Mouse (Mus musculus) midbrain, embryonic 10.5 days (tissue): Measurements from ENCODE around the gene Hhip. TPM values are rescaled to one million over a fixed set of nuclear protein-coding genes. Genes with fewer than 3 reads are reported as not detected.
"Not testable (repeated sequence)": the region's sequence is repeated elsewhere in the genome, so short reads cannot be mapped to it uniquely, and the experiment has no call there.

Experiments
- DNase-seq: peaks from one replicate; pipeline ENCODE4 v3.0.0-alpha.2; 2017; ENCODE audit warnings: low spot score
- H3K27ac ChIP-seq: fragments of 300-500 bp; sonication (generic); replicated peaks from 2 replicates; pipeline ENCODE4 v1.5.1; 2016; ENCODE audit warnings: mild to moderate bottlenecking
- H3K27me3 ChIP-seq: fragments of 300-500 bp; sonication (generic); 2 replicates; pipeline ENCODE4 v1.6.1; 2016; ENCODE audit warnings: low read depth, mild to moderate bottlenecking; ENCODE audit not compliant: poor library complexity, severe bottlenecking
- H3K36me3 ChIP-seq: fragments of 300-500 bp; sonication (generic); 2 replicates; pipeline ENCODE4 v1.6.1; 2016; ENCODE audit warnings: mild to moderate bottlenecking, moderate library complexity
- H3K4me1 ChIP-seq: fragments of 300-500 bp; sonication (generic); 2 replicates; pipeline ENCODE4 v1.6.1; 2016
- H3K4me3 ChIP-seq: fragments of 300-500 bp; sonication (generic); 2 replicates; pipeline ENCODE4 v1.5.1; 2016; ENCODE audit warnings: mild to moderate bottlenecking, moderate library complexity
- H3K9me3 ChIP-seq: fragments of 300-500 bp; sonication (generic); replicated peaks from 2 replicates; pipeline ENCODE4 v1.6.1; 2016; ENCODE audit warnings: mild to moderate bottlenecking
- WGBS: fragments of 180-500 bp; shearing (Covaris S2); methylation state at CpG from one replicate; pipeline ENCODE4 v1.1.7; 2016; 5-methylcytosine and 5-hydroxymethylcytosine counted together
- polyA plus RNA-seq: library from polyadenylated mRNA; unstranded; fragments of >200 nt; fragmentation: Nextera tagmentation; extraction: Ambion mirVana; gene quantifications from 2 replicates; pipeline ENCODE4 v1.2.1, GENCODE M21; 2016

Hhip gene
- polyA plus RNA-seq, 1 experiment from 2014 or later = 4.1 TPM

DNA sequence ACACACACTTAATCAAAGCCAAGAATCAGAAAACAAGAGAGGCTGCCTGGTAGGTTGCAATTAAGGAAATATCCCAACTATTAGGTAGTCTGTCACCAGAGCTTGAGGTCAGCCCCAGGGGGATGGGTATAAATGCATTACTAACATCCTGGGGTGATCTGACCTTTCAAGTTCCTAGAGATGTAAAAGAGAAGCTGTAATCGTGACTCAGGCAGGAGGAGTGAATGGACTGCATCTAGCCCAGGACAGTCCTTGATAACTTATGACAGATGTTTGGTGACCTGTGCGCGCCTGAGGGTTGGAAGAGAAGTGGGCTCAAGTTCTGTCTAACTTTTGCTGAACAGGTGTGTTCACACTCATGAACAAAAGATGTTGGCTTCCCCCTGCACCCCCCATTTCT is 25.2 kb downstream of the Hhip start:
- Histone ChIP-seq H3K9me3 (no peaks in the 10 kb centered on the region), H3K27me3 (peaks cover 9% of the 10 kb centered on the region; the same call in 1 of the 2 replicates), H3K4me1 (peaks cover 33% of the 10 kb centered on the region), H3K4me3 (no peak overlapping the region), H3K27ac (no peak overlapping the region), H3K36me3 (no peaks in the 10 kb centered on the region)
- 48% methylated on average over 3 of the region's 3 CpGs for WGBS
- no peak for DNase-seq

GRCm38 (mm10) chr8:80031330-80032293 is 26.2 kb downstream of the Hhip start:
- 53% methylated on average over 15 of the region's 15 CpGs for WGBS
- Histone ChIP-seq H3K4me1 (peaks cover 37% of the 10 kb centered on the region), H3K36me3 (no peaks in the 10 kb centered on the region), H3K9me3 (no peaks in the 10 kb centered on the region), H3K4me3 (no peak overlapping the region), H3K27me3 (peaks cover 9% of the 10 kb centered on the region; the same call in 1 of the 2 replicates), H3K27ac (no peak overlapping the region)
- no peak for DNase-seq

GRCm38 (mm10) chr8:80029631-80030030 is 28.2 kb downstream of the Hhip start:
- 78% methylated on average over 6 of the region's 6 CpGs for WGBS
- DNase-seq = no peak
- H3K4me1 ChIP-seq = peaks cover 31% of the 10 kb centered on the region

DNA sequence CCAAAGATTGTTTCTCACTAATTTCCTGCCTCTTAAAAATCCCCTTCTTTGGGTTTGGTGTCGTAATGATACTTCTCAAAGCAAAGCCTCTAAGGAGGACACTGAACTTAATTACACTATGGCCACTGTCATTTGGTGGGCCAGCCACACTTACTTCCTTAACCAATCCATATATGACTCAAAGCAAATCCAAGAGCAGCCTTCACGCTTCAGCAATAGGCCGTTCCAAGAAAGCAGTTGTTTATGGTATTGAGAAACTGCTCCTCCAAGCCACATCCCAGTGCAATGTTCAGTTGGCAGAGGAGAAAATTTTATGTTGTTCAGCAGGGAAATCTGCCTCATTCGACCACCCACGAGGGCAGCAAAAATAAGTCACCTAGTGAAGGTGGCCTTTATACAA is 37.3 kb downstream of the Hhip start:
- no peaks in the 10 kb centered on the region for H3K4me1 ChIP-seq
- H3K27ac ChIP-seq = no peak overlapping the region
- no peaks in the 10 kb centered on the region for H3K27me3 ChIP-seq
- H3K4me3 ChIP-seq = no peak overlapping the region
- no peaks in the 10 kb centered on the region for H3K36me3 ChIP-seq
- 88% methylated on average over 5 of the region's 5 CpGs for WGBS
- no peaks in the 10 kb centered on the region for H3K9me3 ChIP-seq
- DNase-seq = no peak

More at GRCm38 (mm10) chr8:80029631-80030030, 28.2 kb downstream of the Hhip start:
- Histone ChIP-seq H3K36me3 (no peaks in the 10 kb centered on the region), H3K27ac (no peak overlapping the region), H3K27me3 (no peaks in the 10 kb centered on the region), H3K4me3 (no peak overlapping the region), H3K9me3 (no peaks in the 10 kb centered on the region)

GRCm38 (mm10) chr8:80015818-80016217 is 42.0 kb downstream of the Hhip start:
- no peak overlapping the region for H3K27ac ChIP-seq

DNA sequence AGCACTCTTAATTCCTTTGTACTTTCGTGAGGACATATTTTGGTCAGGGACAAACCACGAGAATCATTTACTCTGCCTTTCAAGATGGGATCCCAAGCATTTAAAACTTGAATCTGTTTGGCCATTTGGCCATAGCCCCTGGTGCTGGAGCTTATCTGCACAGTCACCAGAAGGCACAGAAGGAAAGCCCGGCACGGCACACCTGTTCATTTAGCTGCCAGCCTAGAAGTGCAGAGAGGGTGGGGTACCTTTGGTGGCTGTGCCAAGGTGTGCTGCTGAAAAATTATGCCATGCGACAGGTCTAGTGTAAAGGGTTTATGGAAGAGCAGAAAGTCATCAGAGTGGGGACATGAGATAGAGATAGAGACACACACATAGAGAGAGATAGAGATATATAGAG is 53.4 kb downstream of the Hhip start:
- no peaks in the 10 kb centered on the region for H3K27me3 ChIP-seq
- no peaks in the 10 kb centered on the region for H3K9me3 ChIP-seq
- H3K4me3 ChIP-seq = no peak overlapping the region
- H3K4me1 ChIP-seq = no peaks in the 10 kb centered on the region
- 89% methylated on average over 5 of the region's 5 CpGs for WGBS
- H3K27ac ChIP-seq = no peak overlapping the region
- DNase-seq = no peak
- no peaks in the 10 kb centered on the region for H3K36me3 ChIP-seq

More at GRCm38 (mm10) chr8:80015818-80016217, 42.0 kb downstream of the Hhip start:
- WGBS = 96% methylated on average over 2 of the region's 2 CpGs
- Histone ChIP-seq H3K27me3 (no peaks in the 10 kb centered on the region), H3K4me3 (no peak overlapping the region), H3K4me1 (no peaks in the 10 kb centered on the region), H3K36me3 (no peaks in the 10 kb centered on the region), H3K9me3 (no peaks in the 10 kb centered on the region)
- DNase-seq = no peak

DNA sequence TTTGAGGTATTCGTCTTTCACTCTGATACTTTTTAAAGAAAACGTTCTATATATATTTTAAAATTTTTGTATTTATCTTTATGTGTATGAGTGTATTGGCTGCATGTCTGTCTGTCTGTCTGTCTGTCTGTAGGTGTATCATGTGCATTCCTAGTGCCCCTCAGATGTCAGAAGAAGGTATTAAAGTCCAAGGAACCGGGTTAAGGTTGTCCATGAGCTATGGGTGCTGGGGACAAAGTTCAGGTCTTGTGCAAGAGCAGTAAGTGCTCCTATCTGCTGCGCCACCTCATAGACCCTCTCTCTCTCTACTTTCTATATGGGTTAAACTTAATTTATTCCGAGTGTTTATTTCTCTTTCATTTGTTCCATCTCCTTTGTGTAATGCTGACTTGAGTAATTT is 55.5 kb downstream of the Hhip start:
- Histone ChIP-seq H3K4me3 (no peak overlapping the region), H3K4me1 (0 out of 2 replicates have a peak, but pooled peaks cover 3% of the 10 kb centered on the region), H3K27me3 (no peaks in the 10 kb centered on the region), H3K36me3 (no peaks in the 10 kb centered on the region), H3K9me3 (no peaks in the 10 kb centered on the region), H3K27ac (no peak overlapping the region)
- no peak for DNase-seq
- 88% methylated on average over 5 of the region's 5 CpGs for WGBS

GRCm38 (mm10) chr8:79995075-79995474 is 62.7 kb downstream of the Hhip start:
- Histone ChIP-seq H3K27ac (no peak overlapping the region), H3K36me3 (no peaks in the 10 kb centered on the region), H3K9me3 (no peaks in the 10 kb centered on the region), H3K4me3 (no peak overlapping the region), H3K27me3 (no peaks in the 10 kb centered on the region), H3K4me1 (0 out of 2 replicates have a peak, but pooled peaks cover 6% of the 10 kb centered on the region)
- DNase-seq = no peak
- WGBS = 66% methylated on average over 6 of the region's 6 CpGs

GRCm38 (mm10) chr8:79993507-79993906 is 64.3 kb downstream of the Hhip start:
- Histone ChIP-seq H3K9me3 (no peaks in the 10 kb centered on the region), H3K36me3 (no peaks in the 10 kb centered on the region), H3K4me3 (no peak overlapping the region), H3K4me1 (0 out of 2 replicates have a peak, but pooled peaks cover 5% of the 10 kb centered on the region), H3K27ac (no peak overlapping the region), H3K27me3 (no peaks in the 10 kb centered on the region)
- WGBS = 92% methylated on average over 1 of the region's 1 CpGs
- DNase-seq = no peak

DNA sequence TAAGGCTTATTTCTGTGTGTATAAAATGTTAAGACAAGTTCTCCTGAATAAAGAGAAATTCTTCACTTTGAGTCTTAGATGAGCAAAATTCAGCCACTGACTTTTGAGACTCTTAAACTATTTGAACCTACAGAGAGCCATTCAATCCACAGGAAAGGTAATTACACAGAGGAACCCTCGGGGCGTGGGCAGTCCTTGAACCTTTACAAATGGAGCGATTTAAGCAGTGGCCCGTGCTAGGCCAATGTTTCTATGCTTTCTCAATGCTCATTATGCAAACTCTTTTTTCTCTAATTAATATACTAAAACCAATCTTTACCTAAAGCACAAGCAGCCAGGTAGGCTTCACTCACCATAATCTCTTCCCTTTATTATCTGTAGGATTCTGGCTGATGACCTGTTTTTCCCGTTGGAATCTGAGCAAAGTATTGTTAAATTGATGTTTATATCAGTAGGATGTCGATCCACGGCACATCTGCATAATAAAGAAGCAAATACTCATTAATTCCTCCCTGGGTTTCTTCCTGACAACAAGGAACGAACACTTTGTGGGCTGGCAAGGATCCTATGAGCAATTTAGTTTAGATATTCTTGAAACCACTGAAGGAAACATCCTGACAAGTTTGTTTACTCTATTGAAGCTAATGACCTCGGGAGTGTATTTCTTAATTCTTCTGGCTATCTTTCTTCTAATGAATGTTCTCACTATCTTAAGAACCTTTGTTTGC is 65.5 kb downstream of the Hhip start:
- no peak for DNase-seq

GRCm38 (mm10) chr8:79991420-79991819 is 66.4 kb downstream of the Hhip start:
- not testable (repeated sequence) for H3K36me3 ChIP-seq, H3K4me3 ChIP-seq, H3K27ac ChIP-seq, H3K27me3 ChIP-seq, H3K4me1 ChIP-seq, H3K9me3 ChIP-seq, DNase-seq
- 82% methylated on average over 1 of the region's 2 CpGs for WGBS

More for the DNA sequence above, 65.5 kb downstream of the Hhip start:
- H3K27me3 ChIP-seq = no peaks in the 10 kb centered on the region
- H3K4me3 ChIP-seq = no peak overlapping the region
- no peak overlapping the region for H3K27ac ChIP-seq
- no peaks in the 10 kb centered on the region for H3K9me3 ChIP-seq
- H3K4me1 ChIP-seq = 0 out of 2 replicates have a peak, but pooled peaks cover 3% of the 10 kb centered on the region
- 59% methylated on average over 9 of the region's 9 CpGs for WGBS
- no peaks in the 10 kb centered on the region for H3K36me3 ChIP-seq

DNA sequence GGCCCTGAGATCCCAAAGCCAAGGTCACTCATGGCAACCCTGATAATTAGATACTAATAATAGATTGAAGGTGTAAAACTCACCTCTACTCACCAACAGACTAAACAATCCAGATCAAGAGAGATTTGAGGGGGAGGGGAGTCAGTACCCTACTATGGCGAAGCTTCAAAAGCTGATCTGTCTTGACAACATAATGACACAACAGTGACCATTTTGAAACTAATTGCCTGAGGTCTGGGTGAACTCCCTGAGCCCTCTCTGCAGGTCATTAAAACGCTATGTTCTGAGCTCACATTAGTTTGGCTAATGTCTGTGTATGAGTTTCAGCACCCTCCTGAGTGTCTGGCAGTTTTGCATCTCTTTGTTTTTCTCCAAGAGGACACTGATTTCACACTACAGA is 72.9 kb downstream of the Hhip start:
- DNase-seq = no peak
- H3K4me3 ChIP-seq = no peak overlapping the region
- H3K9me3 ChIP-seq = no peaks in the 10 kb centered on the region
- peaks cover 4% of the 10 kb centered on the region; the same call in 1 of the 2 replicates for H3K4me1 ChIP-seq
- 83% methylated on average over 2 of the region's 2 CpGs for WGBS
- H3K27ac ChIP-seq = no peak overlapping the region
- H3K36me3 ChIP-seq = no peaks in the 10 kb centered on the region
- H3K27me3 ChIP-seq = no peaks in the 10 kb centered on the region
